In the genomic region with DNA sequence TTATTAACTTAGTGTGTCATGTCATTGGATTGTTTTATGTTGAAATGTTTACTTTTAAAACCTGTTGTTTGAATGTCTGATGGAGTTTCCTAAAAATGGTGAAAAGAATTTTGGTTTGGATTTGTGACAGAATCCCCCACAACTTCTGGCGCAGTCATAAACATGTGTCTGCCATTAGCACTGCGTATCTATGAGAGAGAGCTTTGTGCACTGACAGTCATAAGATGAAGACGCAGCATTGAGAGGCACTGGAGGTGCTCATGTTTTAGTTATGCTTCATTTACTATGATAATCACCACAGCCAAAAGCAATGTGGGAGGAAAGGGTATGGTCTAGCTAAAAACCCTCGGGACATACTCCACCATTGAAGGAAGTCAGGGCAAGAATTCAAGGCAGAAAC, we compare ENCODE assay signal across 18 mouse cellular contexts. TPM values are rescaled to one million over a fixed set of nuclear protein-coding genes. Genes with fewer than 3 reads are reported as not detected.
"Had no signal": no experiment of that assay in that cellular context is flagged by ENCODE, and none has a peak within 500 bp of the region (broad histone marks: within the 10 kb centered on the region; RNA-seq: fewer than 3 reads in every experiment).

No protein-coding gene starts in this region.

- H3K4me3 ChIP-seq: left cerebral cortex, adult 2 months; liver, embryonic 13.5 days; neural tube, embryonic 12.5 days; neural tube, embryonic 15.5 days had no signal

- ATAC-seq: intestine, postnatal 0 days had no signal

- H3K27ac ChIP-seq: kidney, postnatal 0 days; left cerebral cortex, adult 2 months; liver, embryonic 13.5 days; neural tube, embryonic 12.5 days; neural tube, embryonic 15.5 days had no signal

- H3K36me3 ChIP-seq: liver, embryonic 13.5 days; neural tube, embryonic 12.5 days; neural tube, embryonic 15.5 days had no signal

- H3K9ac ChIP-seq: liver, embryonic 13.5 days; neural tube, embryonic 12.5 days; neural tube, embryonic 15.5 days had no signal

- H3K9me3 ChIP-seq: liver, embryonic 13.5 days; neural tube, embryonic 12.5 days; neural tube, embryonic 15.5 days had no signal

- DNase-seq: kidney, adult 2 months; kidney, postnatal 36 days; layer of hippocampus, postnatal 36 days; liver, embryonic 13.5 days; lung, adult 2 months; lung, postnatal 14 days; lung, postnatal 4 days; thymus, adult 18-20 months; thymus, postnatal 36 days had no signal

- H3K27me3 ChIP-seq: liver, embryonic 13.5 days; neural tube, embryonic 12.5 days; neural tube, embryonic 15.5 days had no signal

- H3K4me2 ChIP-seq: liver, embryonic 13.5 days; neural tube, embryonic 12.5 days; neural tube, embryonic 15.5 days had no signal

- H3K4me1 ChIP-seq: liver, embryonic 13.5 days; neural tube, embryonic 12.5 days; neural tube, embryonic 15.5 days had no signal

RNA-seq across cellular contexts. Expression of a gene that starts 30.3 kb away (rescaled TPM):
- polyA plus RNA-seq: kidney, adult 2 months; limb, embryonic 11.5 days; liver, adult 2 months; liver, embryonic 13.5 days; liver, embryonic 16.5 days; spleen, adult 2 months had no signal
